Mouse (Mus musculus): ENCODE results near the gene Rer1.
"Not testable (repeated sequence)": the region's sequence is repeated elsewhere in the genome, so short reads cannot be mapped to it uniquely, and the experiment has no call there.

Gene Rer1

DNA sequence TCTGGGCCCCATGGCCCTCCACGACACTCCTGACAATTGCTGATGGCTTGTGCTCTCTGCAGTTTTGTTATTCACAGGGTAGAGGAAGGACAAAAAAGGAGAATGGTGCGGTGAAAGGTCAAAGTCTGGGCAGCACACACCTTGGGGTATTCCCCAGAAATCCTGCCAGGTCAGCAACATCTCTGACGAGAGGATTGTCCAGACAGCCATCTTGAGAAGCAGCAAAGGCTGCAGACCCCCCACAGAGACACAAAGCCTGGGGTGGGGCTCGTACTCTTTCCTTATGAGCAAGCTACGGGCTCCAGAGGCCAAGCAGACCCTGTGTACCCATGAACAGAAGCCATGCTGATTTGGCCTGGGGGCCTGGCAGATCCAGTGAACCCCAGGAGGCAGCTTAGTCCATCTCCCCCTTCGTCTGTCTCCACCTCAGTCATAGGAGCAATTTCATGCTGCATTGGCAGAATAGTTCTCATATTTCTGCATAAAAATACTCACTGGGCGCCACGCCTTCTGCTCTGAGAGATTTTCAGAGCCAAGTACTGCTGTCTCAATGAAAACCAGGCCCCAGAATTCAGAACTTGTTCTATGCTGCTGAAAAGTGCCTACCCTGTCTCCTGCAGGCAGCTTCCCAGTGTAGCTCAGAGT is 27.7 kb upstream of the Rer1 start:
- peak; percentile 57 for ATAC-seq (ENCODE audit: low TSS enrichment)

DNA sequence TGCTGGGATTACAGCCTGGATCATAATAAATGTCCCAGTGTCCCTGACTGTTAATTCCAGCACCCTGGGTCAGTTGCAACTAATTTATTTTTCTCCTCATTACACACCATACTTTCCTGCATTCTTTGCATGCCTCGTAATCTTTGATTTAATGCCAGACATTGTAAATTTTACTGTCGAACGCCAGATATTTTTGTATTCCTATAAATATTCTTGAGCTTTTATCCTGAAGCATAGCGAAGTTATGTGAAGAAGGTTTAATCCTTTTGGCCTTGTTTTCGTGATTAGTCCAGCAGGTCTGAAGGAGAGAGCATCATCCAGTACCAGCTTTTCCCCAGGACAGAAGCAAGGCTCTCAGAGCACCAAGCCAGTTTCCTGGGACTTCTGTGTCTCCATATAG is 23.3 kb upstream of the Rer1 start:
- no peak for ATAC-seq (ENCODE audit: low TSS enrichment)

DNA sequence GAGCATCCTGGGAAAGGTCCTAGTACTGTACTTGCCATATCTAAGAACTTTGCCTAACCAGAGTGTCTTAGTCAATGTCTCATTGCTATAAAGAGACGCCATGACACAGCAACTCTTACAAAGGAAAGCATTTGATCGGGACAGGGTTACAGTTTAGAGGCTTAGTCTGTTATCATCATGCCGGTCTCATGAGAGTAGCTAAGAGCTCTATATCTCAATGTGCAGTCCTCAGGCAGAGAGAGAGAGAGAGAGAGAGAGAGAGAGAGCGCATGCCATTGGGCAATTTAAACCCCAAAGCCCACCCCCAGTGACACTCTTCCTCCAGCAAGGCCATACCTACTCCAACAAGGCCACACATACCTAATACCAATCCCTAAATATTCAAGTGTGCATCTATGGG is 21.7 kb upstream of the Rer1 start:
- no peak for ATAC-seq (ENCODE audit: low TSS enrichment)

DNA sequence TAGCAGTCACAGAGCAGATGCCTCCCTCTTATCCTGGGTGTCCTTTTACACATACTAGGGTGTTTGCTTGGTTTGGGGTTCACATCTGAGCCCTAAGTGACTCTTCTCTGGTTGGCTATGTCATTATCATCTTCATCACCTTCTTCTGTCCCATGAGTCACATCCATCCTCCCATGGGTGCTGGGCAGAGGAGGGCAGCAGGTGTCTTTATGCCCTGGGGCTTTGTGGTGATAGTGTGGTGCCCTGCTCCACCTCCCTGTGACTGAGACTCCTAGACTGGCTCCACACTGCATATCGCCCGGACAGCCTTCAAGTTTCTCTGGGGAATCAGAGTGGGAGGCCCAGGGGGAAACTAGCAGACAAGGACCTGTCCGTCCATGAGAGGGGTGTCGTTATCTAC is 12.4 kb upstream of the Rer1 start:
- no peak for ATAC-seq (ENCODE audit: low TSS enrichment)

DNA sequence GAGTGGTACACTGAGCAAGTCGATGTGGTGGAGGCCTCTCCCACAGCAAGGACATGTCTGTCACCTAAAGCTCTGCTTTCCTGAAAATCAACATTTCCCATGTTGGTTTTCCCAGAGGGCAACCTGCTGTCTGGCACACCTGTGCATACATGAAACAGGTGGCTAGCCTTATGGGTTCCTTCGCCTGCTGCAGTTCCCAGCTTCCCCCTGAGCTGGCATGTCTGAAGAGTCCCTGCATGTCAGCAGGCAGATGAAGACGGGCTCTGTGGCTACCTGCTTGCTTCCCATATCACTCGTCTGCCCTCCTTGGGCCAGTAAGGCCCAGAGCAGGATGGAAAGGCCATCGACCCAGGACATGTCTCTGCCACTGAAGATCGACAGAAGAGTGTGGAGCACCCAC is 11.3 kb upstream of the Rer1 start:
- no peak for ATAC-seq (ENCODE audit: low TSS enrichment)

DNA sequence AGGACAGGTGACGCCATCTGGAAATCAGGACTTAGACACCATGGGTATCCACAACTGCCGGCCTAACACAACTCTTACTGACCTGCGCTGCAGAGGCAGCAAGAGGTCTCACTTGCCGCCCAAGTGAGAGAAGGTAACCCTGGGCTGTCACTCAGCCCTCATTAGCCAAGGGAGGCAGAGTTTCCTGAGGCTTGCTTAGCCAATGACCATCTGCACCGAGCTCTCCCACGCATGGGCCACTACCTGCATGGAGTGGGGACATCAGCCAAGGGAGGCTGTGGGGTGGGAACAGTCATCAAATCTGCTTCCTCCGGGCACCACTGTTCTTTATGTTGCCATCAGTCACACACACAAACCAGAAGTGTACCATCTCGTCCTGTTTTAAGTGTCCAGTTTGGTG is 9.8 kb upstream of the Rer1 start:
- ATAC-seq (ENCODE audit: low TSS enrichment), result no peak

DNA sequence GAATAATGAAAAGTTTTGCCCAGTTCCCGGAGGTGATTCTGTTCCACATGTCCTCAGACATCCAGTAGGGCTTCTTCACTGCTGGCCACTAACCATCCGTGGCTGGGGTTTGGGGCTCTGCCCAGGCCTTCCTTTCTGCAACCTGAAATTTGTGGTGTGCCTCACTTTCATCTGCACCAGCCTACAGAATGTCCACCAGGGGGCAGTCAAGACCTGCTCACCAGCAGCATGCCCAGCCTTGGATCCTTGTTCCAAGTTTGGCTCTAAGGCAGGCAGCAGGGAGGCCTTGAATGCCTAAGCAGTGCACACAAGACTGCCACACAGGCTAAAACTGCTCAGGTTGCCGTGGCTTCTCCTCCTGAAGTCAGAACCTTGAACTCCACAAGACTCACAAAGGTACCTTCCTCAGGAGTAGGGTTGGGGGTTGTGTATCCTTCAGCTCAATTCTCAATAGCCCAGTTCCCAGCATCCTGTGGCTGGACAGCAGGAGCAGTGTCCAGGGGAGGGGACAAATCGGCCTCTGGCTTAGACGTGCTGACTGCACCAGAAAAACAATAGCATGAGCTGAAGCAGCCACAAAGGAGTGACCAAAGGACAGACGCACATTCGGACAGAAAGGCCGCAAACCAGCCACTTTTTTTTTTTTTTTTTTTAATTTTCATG is 9.2 kb upstream of the Rer1 start:
- peak; percentile 91 for ATAC-seq (ENCODE audit: low TSS enrichment)

DNA sequence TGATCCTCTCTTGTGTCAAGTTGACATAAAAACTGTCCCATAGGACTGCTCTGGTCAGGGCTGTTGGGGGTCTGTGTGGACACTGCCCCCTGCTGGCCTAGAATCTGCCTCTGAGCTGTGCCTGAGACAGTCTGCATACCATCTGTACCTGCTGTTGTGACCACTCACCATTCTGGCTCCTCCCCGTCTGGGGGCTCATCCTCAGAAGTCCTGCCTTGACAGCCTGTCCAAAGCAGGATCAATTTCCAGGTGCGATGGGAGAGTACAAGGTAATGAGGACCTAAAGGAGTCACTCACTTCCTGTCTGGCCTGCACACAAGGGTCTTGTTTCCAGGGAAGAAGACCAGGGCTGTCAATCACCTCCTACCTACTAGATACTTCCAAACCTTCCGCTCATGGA is 8.4 kb upstream of the Rer1 start:
- ATAC-seq (ENCODE audit: low TSS enrichment), result 0 out of 2 replicates have a peak, but pooled peaks have one; percentile 38

DNA sequence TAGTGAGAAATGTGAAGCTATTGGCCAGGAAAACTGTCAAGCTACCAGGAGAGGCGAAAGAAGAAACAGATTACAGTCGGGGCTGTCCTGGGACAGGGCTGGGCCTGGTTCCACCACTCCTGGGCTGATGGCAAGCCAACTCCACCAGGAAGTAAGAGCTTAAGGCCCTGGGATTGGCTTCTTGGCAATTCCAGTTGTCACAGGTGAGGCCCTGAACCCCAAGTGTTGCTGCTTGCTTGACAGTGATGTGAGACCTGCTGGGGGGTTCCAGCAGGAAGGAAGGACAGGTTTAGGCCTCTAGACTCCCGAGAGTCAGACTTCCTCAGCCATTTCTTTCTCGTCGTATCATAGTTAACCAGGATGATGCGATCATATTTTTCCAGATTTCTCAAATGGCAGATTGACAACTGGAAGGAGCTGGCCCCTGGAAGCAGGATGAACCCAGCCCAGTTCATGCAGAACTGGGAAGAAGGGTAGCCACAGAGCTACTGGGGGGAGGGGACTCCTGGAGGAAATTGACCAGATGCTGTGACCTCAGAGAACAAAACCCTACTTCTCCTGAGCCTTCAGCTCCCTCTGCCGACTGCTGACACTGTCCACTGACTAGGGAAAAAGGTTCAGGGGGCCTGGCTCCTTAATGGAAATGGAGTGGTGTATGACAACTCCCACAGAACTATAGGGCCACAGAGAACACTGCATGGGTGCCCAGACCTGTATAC is 7.4 kb upstream of the Rer1 start:
- no peak for ATAC-seq (ENCODE audit: low TSS enrichment)

DNA sequence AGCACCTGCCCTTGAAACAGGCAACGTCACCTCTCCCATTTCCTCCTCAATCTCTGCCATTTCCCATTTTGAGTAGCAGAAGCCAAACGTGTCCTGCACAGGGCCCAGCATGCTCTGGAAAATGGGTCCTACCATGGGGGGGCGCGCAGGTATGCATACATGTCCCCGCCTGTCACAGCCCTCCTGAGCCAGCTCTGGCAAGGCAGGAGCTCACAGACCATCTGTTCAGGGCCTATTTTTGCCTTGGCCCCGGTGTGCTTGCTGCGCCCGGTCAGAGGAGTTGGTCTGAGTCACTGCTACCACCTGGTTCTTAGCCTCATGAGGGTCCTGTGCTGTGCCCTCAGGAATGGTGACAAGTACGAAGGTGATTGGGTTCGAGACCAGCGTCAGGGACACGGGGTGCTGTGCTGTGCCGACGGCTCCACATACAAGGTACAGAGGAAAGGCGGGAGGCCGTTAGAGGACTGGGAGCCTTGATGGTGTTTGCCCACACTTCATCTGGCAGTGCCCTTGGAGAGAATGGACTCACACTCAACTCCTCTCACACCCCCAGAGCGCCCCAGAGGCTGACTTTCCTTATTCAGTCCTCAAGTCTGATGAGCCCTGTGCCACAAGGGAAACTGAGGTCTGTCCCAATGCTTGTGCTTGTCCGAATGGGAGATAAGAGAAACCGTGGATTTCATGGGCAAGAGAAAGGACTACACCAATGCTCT is 6.7 kb upstream of the Rer1 start:
- no peak for ATAC-seq (ENCODE audit: low TSS enrichment)

DNA sequence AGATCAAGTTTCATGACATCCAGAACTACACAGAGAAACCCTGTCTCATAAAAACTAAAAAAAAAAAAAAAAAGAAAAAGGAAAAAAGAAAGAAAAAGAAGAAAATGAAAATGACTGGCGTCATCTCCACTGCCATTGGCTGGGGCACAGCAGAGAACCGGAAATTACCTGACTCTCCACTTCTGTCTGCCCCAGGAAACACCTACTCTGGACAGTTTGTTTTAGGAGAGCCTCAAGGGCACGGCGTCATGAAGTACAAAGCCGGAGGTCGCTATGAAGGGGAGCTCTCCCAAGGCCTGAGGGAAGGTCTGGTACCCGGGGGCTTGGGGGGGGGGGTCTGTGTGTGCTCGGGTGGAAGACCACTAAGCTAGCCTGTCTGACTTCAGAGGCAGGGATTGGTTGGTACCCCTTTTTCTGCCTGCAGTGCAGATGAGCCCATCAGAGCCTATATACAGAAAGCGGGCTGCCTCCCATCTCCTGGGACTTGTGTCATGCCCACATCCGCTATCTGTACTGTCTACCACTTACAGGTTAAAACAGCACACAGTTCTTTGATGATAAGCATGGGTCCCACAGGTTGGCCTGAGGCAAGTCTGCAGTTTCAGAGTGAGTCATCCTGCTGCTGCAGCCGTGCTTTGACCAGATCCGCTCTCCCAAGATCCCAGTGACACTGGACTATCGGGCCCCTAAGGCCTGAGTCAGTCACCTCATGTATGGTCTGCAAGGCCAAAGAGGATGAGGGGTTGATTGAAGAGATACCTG is 4.7 kb upstream of the Rer1 start:
- ATAC-seq (ENCODE audit: low TSS enrichment), result no peak

DNA sequence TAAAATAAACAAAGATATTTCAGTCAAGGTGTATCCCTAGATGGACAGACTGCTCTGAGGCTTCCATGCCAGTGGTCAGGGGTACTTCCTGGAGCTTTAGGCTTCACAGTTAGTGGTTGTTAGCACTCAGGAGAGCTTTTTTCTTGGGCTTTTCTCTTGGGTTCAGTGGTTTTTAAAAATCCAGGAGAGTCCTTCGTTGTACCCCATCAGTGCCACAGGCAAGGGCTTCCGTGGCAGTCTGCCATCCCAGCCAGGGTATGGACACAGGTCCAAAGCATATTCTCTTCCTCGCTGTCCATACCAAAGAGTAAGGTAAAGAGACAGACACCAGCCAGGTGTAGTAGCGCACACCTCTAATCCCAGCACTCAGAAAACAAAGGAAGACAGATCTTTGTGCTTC is 4.0 kb upstream of the Rer1 start:
- no peak for ATAC-seq (ENCODE audit: low TSS enrichment)

DNA sequence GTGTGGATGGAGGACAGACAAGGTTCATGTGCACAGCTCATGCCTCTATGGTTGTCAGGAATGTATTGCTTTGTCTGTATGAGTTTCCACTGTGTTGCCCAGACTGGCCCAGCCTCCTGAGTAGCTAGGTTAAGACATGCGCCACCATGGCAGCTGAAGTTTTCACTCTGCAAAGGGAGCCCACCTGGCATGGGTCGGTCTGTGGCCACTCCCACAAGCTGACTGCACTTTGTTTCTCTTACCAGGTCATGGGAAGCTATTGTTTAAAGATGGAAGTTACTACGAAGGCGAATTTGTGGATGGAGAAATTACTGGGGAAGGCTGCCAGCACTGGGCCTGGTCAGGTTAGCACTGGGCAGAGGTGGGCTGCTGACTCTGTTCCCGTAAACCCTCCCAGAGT is 3.1 kb upstream of the Rer1 start:
- ATAC-seq (ENCODE audit: low TSS enrichment), result no peak

DNA sequence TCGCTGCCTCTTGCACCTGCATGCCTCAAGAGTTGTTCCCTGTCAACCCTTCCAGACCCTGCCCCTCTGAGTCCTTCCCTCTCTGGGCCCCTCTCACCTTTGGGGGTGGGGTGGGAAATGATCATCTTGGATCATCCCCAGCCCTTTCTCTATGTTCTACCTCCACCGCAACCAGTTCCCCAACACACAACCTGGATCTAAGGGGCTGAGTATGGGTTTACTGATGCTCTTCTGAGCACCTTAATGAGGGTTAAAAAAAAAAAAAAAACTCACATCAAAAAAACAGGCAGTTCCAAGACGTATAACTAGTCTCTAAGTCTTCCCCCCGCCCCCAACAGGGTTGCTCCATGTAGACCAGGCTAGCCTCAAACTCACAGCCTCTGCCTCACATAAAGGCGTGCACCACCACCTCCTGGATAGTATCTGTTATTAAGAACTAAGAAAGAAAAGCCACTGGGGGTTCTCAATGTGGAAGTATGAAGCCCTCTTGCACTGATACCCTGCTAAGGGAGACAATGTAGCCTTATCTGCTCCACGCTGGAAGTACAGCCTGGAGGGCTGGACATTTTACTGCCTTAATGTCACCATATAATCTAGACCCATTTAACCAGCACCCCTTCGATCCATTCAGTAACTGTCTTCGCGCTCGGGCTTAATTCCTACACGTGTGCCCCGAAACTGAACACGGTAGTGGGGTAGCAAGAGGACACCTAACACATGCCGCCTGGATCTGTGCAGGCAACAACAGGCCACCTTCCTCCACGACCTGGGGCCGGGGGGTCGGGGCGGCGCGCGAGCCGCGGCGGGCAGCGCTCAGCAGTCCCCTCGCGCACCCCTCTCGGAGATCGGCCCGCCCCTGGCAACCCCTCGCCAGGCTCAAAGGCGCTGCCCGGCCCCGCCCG is 725 bp downstream of the Rer1 start:
- no peak for ATAC-seq (ENCODE audit: low TSS enrichment)

DNA sequence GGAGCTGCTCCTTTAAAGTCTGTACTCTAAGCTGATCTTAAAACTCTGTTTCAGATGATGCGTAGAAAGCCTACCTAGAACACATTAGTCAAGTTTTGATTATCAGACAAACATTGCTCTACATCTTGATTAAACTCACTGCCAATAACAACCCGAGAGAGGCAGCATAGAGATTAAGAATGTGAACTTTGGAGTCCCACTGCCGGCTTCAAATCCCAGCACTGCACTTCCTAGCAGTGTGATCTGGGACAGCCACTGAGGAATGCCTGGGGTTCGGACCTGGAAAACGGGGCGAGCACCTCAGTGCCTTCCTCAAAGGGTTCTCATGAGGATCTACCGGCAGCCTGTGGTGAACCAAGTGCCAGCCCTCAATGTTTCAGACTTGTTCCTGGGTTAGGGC is 1.8 kb downstream of the Rer1 start:
- no peak for ATAC-seq (ENCODE audit: low TSS enrichment)

DNA sequence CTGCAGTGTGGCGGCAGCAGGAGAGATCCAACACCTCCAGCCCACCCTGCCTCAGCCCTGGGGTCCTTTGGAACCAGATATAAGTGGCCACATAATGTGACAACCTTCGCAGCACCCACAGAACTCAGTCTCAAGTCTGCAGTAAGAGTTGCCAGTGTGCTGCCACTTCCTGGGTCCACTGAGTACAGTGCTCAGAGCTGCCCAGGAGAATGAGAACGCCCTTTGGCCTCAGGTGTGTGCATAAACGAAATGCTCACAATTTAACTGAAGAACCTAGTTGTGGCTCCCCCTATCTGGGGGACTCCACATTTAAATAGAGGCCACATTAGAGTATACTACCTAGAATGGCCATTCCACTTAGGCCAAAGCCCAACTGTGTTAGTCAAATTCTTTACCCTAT is 2.6 kb downstream of the Rer1 start:
- ATAC-seq (ENCODE audit: low TSS enrichment), result no peak

DNA sequence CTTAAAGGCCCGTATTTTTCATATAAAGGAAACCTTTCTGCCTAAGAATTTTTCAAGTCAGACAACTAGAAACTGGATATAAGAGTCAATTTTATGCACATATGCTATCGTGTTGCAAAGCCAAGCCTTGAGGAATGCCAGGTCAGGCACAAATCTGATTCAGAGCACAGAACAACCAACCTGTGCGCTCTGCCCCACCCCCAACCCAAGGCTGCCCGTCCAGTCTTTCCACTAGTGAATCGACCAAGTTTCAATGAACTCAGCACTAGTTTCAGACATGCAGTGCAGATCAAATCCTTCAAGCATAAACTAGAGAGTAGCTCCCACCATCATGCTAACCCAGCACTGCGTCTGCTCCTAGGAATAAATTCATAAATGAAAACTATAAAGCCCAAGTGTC is 6.5 kb downstream of the Rer1 start:
- ATAC-seq (ENCODE audit: low TSS enrichment), result no peak

DNA sequence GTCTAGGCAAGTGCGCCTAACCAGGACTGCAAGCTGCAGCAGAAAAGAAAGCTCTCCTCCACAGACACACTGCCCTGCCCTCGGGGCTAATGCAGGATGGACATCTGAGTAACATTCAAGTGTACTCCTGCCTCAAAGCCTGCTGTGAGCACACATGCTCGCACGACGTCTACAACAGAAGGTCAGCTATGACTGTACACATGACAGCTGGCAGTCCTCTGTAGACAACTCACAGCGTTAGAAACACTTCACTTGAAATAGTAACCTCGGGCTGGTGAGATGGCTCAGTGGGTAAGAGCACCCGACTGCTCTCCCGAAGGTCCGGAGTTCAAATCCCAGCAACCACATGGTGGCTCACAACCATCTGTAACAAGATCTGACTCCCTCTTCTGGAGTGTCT is 7.4 kb downstream of the Rer1 start:
- ATAC-seq (ENCODE audit: low TSS enrichment), result not testable (repeated sequence)

DNA sequence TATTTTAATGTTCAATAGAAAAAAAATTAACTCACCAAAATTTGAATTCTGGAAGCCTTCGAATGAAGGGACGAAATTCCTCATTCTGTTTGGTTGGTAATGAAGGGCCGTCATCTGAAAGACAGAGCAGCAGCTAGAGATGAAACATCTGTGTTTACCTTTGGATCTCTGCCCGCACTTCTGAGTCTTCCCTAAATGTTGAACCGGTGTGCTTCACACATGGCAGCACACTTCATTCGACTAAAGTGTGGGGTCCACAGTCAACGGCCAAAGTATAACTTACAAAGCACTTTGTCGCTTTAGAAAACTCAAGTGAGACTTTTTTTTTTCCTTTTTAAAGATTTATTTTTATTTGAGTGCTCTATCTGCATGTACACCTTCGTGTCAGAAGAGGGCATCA is 9.5 kb downstream of the Rer1 start:
- no peak for ATAC-seq (ENCODE audit: low TSS enrichment)

DNA sequence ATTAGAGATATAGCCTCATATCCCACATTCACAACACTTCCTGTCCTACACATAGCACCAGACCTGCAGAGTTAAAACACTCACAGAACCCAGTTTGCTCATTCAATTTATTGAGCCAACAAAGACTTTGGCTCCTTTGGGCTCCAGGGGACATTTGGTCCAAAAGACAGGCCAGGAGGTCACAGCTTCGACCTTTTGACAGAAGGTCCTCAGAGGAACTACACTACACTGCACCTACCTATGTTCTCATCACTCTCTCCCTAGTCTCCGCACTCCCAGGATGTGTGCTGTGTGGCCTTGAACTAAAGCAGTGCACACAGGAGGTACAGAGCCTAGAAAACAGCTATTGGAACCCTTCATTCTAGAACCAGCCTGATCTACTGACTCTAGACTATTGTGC is 10.4 kb downstream of the Rer1 start:
- no peak for ATAC-seq (ENCODE audit: low TSS enrichment)

DNA sequence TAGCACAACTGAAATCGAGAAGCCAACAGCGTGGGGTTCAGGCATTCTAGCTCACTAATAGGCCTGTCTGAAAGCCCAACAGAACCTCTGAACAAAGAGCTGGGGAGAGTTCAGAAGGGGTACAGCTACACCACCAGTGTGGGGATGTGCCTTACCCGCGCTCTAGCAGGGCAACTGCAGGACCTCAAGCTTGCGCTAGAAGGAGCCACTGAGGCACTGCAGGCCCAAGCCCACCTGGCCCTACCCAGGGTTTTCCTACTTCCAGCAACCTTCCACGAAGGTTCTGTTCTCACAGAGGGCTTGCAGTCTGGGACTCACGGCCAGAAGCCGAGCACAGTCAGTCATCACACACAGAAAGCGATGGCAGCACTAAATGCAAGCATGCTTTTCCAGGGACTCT is 11.0 kb downstream of the Rer1 start:
- ATAC-seq (ENCODE audit: low TSS enrichment), result no peak

All from frontal cortex, adult (tissue).